Mouse (Mus musculus) left cerebral cortex, postnatal 36 days (tissue): Measurements from ENCODE around the gene Cxcl13. TPM values are rescaled to one million over a fixed set of nuclear protein-coding genes. Genes with fewer than 3 reads are reported as not detected.
"Not testable (repeated sequence)": the region's sequence is repeated elsewhere in the genome, so short reads cannot be mapped to it uniquely, and the experiment has no call there.

Experiments
- DNase-seq, 2 experiments: peaks; one replicate each; pipeline ENCODE4 v3.0.0; 2021 to 2022; ENCODE audit warnings: low spot score in 2 of 2, mixed read lengths in 1 of 2
- intact Hi-C: fragments of 180-260 bp; cut with DNase I; formaldehyde crosslinking; loops from one replicate; pipeline ENCODE4 v1.15.1; 2025
- total RNA-seq, 2 experiments: library from RNA; stranded (reverse); gene quantifications; 2 replicates each; pipeline ENCODE4 v1.2.3; 2021

Gene Cxcl13
- total RNA-seq, 2 experiments from 2014 or later = not detected

- intact Hi-C loops, DNase-seq: not testable (repeated sequence)
Observed at GRCm38 (mm10) chr5:95973806-95974205, 17.1 kb downstream of the Cxcl13 start.

DNA sequence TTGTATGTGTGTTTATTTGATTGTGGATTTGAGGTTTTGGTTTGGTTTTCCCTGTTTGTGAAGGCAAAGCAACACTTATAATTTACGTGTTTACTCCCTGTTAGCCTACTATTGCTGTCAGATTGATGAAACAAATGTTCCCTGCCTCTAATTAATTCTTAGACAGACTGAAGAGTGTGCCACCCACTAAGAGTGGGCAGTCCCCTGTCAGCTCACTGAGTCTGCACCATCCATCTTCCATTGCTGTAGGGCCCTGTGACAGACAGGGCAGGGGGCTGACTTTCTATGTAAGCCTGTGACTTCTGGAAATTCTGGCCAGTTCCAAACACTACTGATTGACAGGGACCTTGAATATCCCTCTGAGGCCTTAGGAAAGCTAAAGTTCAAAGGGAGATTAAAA is 19.5 kb downstream of the Cxcl13 start:
- intact Hi-C loops = no loop called here
- DNase-seq = no peak

DNA sequence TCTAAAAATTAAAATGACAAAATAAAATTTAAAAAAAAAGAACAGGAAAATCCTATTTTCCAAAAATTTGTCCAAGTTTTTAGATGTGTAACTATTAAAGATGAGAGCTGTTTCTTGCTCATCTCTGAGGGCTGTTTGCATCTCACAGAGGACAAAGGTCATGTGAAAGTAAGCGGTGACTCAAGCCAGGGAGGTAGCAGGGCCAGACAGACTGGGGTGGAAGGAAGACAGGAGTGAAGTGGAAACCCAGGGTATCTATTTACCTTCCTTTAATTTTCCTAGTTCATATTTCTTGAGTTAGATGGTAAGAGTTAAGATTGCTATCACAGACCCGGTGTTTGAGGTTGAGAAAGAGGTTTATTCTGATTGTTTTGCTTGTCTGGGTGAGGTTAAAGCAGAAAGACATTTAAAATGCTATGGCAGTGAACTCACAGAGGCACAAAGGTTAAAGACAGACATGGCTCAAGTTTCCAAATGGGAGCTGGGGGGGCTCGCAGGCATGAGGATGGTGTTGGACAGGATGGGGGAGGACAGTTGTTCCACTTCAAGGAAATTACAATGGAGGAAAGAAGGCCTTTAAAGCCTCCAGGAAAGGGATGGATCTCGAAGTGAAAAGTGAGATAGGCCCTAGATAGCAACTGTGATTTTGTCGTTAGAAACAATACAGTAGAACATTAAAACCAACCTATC is 27.2 kb downstream of the Cxcl13 start:
- intact Hi-C loops = no loop called here
- no peak for DNase-seq

DNA sequence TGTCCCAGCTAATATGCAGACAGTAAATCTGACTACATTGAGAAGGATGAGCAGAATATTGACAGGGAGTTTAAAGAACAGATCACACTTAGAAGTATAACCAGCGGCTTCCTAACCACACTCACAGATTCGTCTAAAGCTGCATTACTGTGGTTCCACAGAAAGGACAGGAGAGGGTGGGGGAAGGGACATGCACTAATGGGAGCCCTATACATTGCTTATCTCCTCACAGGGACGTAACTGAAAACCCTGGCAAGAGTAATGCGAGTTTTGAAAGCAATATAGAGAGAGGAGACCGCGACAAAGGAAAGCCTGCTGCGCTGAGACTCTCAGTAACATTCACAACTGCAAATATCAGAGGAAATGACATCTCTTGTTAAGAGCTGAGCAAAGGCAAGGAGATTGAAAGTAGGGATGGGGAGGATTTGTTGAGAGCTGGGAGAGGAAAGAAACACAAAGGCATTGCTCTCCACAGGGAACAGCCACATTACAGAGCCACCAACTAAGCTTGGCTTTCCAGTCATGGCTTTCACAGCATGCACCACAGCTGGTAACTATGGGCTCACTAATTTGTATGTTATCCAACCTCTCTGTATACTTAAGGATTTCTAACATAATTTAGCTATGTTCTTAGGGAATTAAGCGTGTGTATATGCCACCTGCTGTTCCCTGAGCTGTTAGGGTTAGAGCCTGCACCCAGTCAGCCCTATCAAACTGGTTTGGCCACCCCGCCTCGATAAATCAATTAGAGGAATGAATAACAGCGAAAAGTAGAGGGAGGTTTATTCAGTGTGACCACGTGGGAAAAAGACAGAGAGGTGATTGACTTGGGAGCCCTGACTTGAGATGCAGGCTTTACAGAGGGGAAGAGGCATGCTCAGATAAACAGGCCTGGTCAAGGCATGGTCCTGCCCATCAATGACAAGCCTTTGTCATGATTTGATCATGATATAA is 34.9 kb downstream of the Cxcl13 start:
- no peak for DNase-seq
- intact Hi-C loops = no loop called here

DNA sequence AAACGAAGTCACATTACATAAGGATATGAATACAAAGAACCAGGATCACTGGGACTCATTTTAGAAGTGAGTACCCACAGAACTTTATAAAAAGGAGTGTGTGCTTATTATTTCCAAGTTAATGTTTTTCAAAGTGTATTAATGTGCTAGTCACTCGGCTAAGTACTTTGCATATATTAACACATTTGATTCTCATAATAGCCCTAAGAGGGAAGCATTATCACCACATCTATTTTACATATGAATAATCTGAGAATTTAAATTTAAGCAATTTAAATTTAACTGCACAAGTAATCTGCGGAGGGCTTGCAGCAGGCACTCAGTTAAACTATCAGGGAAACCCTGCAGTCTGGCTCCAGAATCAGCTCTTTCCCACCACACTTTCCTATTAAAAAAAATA is 40.5 kb downstream of the Cxcl13 start:
- intact Hi-C loops = no loop called here
- no peak for DNase-seq

DNA sequence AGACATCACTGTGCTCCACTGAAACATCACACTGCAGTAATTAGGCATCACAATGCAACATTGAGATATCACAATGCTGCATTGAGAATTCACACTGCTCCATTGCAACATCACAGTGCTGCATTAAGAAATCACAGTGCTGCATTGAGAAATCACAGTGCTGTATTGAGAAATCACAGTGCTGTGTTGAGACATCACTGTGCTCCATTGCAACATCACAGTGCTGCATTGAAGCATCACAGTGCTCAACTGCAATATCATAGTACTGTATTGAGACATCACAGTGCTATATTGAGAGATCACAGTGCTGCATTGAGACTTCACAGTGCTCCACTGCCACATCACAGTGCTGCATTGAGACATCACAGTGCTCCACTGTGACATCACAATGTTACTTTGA is 46.6 kb downstream of the Cxcl13 start:
- no peak for DNase-seq
- intact Hi-C loops = no loop called here

GRCm38 (mm10) chr5:96008274-96008842 is 51.6 kb downstream of the Cxcl13 start:
- intact Hi-C loops = no loop called here
- no peak for DNase-seq

- intact Hi-C loops = no loop called here
- no peak for DNase-seq
Observed at GRCm38 (mm10) chr5:96009076-96009475, 52.3 kb downstream of the Cxcl13 start.

Other genes with a start within 250 kb of the Cxcl13 start
- not detected for gene Gm7978, start 220.8 kb upstream of the Cxcl13 start, total RNA-seq
- not detected for gene Gm7982, start 214.9 kb upstream of the Cxcl13 start, total RNA-seq
- not detected for gene E330014E10Rik, start 181.0 kb upstream of the Cxcl13 start, total RNA-seq
- 10 to 100 TPM; 59.9 to 86.1 TPM for gene Cnot6l, start 207.2 kb downstream of the Cxcl13 start, total RNA-seq